ENCODE assay signal across 16 mouse cellular contexts in the genomic region with DNA sequence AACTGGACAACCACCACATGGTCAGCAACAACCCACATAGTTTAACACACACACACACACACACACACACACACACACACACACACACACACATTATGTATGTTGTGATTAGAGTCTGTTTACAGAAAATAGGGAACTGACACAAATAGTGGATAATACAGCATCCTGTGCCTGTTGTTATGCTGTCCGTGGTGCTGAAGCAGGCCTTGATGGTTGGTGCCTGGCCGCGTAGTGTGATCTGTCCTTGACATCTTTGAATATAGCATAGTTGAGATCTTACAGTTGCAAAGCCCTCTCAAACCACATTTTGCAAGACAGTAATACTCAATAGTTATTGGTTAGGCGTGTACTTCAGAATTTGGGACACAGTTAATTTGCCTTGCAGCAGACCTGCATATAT. TPM values are rescaled to one million over a fixed set of nuclear protein-coding genes. Genes with fewer than 3 reads are reported as not detected.
DNase-seq lines count a peak whose midpoint lies in the region; ATAC-seq lines count a peak whose summit lies in the region.
"Had no signal": no experiment of that assay in that cellular context is flagged by ENCODE, and none has a peak within 500 bp of the region (broad histone marks: within the 10 kb centered on the region; RNA-seq: fewer than 3 reads in every experiment).

No protein-coding gene starts in this region.

- H3K4me1 ChIP-seq in intestine, embryonic 14.5 days (replicated peaks; ENCODE audit: control insufficient read depth, insufficient read depth, low read length): no peaks in the 10 kb centered on the region
- H3K4me1 ChIP-seq in intestine, embryonic 15.5 days (replicated peaks): 0 out of 2 replicates have a peak, but pooled peaks cover 6% of the 10 kb centered on the region
- H3K4me1 ChIP-seq: liver, embryonic 15.5 days had no signal

- H3K27ac ChIP-seq in intestine, embryonic 14.5 days (ENCODE audit: low read depth): no peak overlapping the region
- no peak overlapping the region for H3K27ac ChIP-seq in intestine, embryonic 15.5 days
- H3K27ac ChIP-seq: embryonic facial prominence, embryonic 15.5 days; liver, embryonic 15.5 days; macrophage had no signal

- H3K4me2 ChIP-seq in intestine, embryonic 14.5 days (ENCODE audit: low read length): no peak overlapping the region
- H3K4me2 ChIP-seq in intestine, embryonic 15.5 days (replicated peaks): no peak overlapping the region
- H3K4me2 ChIP-seq: embryonic facial prominence, embryonic 15.5 days; liver, embryonic 15.5 days had no signal

- H3K36me3 ChIP-seq in intestine, embryonic 14.5 days (ENCODE audit: control insufficient read depth, insufficient read depth, low read length): no peaks in the 10 kb centered on the region
- no peaks in the 10 kb centered on the region for H3K36me3 ChIP-seq in intestine, embryonic 15.5 days
- H3K36me3 ChIP-seq: embryonic facial prominence, embryonic 15.5 days; liver, embryonic 15.5 days had no signal

- H3K4me3 ChIP-seq in intestine, embryonic 14.5 days (ENCODE audit: low read depth, low read length): no peak overlapping the region
- no peak overlapping the region for H3K4me3 ChIP-seq in intestine, embryonic 15.5 days (replicated peaks)
- H3K4me3 ChIP-seq: embryonic facial prominence, embryonic 15.5 days; liver, embryonic 15.5 days had no signal

- no peak for ATAC-seq in intestine, embryonic 14.5 days (replicated peaks; ENCODE audit: low FRiP score, low TSS enrichment, low read depth)
- no peak for ATAC-seq in intestine, embryonic 15.5 days
- no peak for ATAC-seq in granulocyte monocyte progenitor cell, adult 5-6 weeks (replicated peaks; ENCODE audit: poor library complexity, severe bottlenecking)
- ATAC-seq: activated CD4-positive, CD25-positive, alpha-beta regulatory T cell, adult 4 months; intestine, postnatal 0 days had no signal

- H3K9ac ChIP-seq in intestine, embryonic 14.5 days (ENCODE audit: low read length): no peak overlapping the region
- no peak overlapping the region for H3K9ac ChIP-seq in intestine, embryonic 15.5 days
- H3K9ac ChIP-seq: embryonic facial prominence, embryonic 15.5 days; liver, embryonic 15.5 days had no signal

- peaks cover 2% of the 10 kb centered on the region; the same call in 1 of the 2 replicates for H3K27me3 ChIP-seq in intestine, embryonic 14.5 days (replicated peaks; ENCODE audit: control insufficient read depth, insufficient read depth, low read length)
- H3K27me3 ChIP-seq in intestine, embryonic 15.5 days (replicated peaks): peaks cover 12% of the 10 kb centered on the region; the same call in 1 of the 2 replicates

- DNase-seq in intestine, embryonic 14.5 days (ENCODE audit: low spot score): peak; percentile 71
- DNase-seq in 416B (ENCODE audit: low read depth) (peak; percentile 9), R1 (ENCODE audit: low read depth, low spot score) (peak; percentile 41)
- DNase-seq in forelimb bud, embryonic 11.5 days (ENCODE audit: low read depth, low spot score): peak; percentile 49
- DNase-seq in left cerebral cortex, adult 8-10 months (ENCODE audit: low spot score in 2 of 2): no peak
- DNase-seq: cerebellum, adult 11 months had no signal

- WGBS in intestine, embryonic 14.5 days: 58% methylated on average over 4 of the region's 4 CpGs
- 62% methylated on average over 4 of the region's 4 CpGs for WGBS in intestine, embryonic 15.5 days

- H3K9me3 ChIP-seq in intestine, embryonic 14.5 days (ENCODE audit: control insufficient read depth, low read length): no peaks in the 10 kb centered on the region
- H3K9me3 ChIP-seq in intestine, embryonic 15.5 days: no peaks in the 10 kb centered on the region
- H3K9me3 ChIP-seq: embryonic facial prominence, embryonic 15.5 days; liver, embryonic 15.5 days had no signal

RNA-seq across cellular contexts. Expression of gene Tmem200a, which starts 3.2 kb away (rescaled TPM):
- 18.7 and 23.1 TPM in 2 replicates for polyA plus RNA-seq in intestine, embryonic 14.5 days (2014; fragmentation: Nextera tagmentation; extraction: Ambion mirVana)
- 8.5 and 11.6 TPM in 2 replicates for polyA plus RNA-seq in intestine, embryonic 15.5 days (2015; fragmentation: Nextera tagmentation; extraction: Ambion mirVana)
- not detected in 2 replicates for total RNA-seq in granulocyte monocyte progenitor cell, adult 5-6 weeks (2014; fragmentation: Nextera tagmentation)
- not detected in 2 replicates for total RNA-seq in granulocyte monocyte progenitor cell, adult 5-6 weeks (2017)
- 10 to 100 TPM; 10.9 to 16.1 (median 13.2) TPM for total RNA-seq in left cerebral cortex, adult 8-10 months (2022)
- total RNA-seq: monocyte, adult 5-6 weeks had no signal
- polyA plus RNA-seq: activated CD4-positive, CD25-positive, alpha-beta regulatory T cell, adult 4 months; macrophage had no signal

RNA-seq across cellular contexts. Expression of gene Gm9767, which starts 4.0 kb away (rescaled TPM):
- polyA plus RNA-seq in intestine, embryonic 14.5 days (2014; fragmentation: Nextera tagmentation; extraction: Ambion mirVana): 0.24 and 0.77 TPM in 2 replicates
- 0.25 and 0.35 TPM in 2 replicates for polyA plus RNA-seq in intestine, embryonic 15.5 days (2015; fragmentation: Nextera tagmentation; extraction: Ambion mirVana)
- total RNA-seq in granulocyte monocyte progenitor cell, adult 5-6 weeks (2014; fragmentation: Nextera tagmentation): not detected in 2 replicates
- not detected in 2 replicates for total RNA-seq in granulocyte monocyte progenitor cell, adult 5-6 weeks (2017)
- total RNA-seq in left cerebral cortex, adult 8-10 months (2022): 1 to 10 TPM in 1 of 4 experiments, under 1 TPM in 3; 0.66 to 1.0 (median 0.80) TPM
- total RNA-seq: monocyte, adult 5-6 weeks had no signal
- polyA plus RNA-seq: gonadal fat pad, adult 2 months; heart, postnatal 0 days; liver, embryonic 15.5 days; macrophage had no signal

Comparison
In these comparisons a context has a peak if more than half of its experiments do, and no peak if none do; other contexts are left out.
1. DNase-seq: peak in intestine, embryonic 14.5 days (single experiment), 416B (single experiment), R1 (single experiment) and forelimb bud, embryonic 11.5 days (single experiment); none in left cerebral cortex, adult 8-10 months (0 of 2).
2. RNA of gene Tmem200a, which starts 3.2 kb away (total RNA-seq): 10.9 to 16.1 TPM in left cerebral cortex, adult 8-10 months; not detected in granulocyte monocyte progenitor cell, adult 5-6 weeks; every median in the first group is over 10 times any median in the second.